Mouse (Mus musculus): ENCODE measurements at regions not wholly inside any gene's neighbourhood (a gene's known extent, or its start where the extent isn't known, plus 50 kb on each side); places are given as distances from the start of the nearest gene placed in this dataset.

DNA sequence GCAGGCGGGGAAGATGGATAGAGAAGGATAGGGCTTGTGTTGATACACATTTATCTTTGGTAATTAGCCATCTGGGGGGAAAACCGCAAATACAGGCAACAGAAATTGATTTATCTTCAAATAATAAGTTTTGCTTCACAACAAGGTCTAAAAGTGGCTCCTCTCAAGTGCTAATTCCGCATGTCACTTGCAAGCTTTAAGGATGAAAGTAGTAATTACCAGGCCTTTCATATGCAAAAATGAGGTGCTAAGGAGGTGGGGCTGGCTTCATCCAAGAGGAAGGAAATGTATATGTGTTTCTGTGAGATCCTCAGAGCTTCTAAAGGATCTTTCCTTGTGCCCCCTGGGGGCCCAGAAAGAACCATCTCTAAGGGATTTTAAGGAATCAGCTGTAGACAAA is 423.9 kb upstream of the Castor2 start:
- no peak for DNase-seq

DNA sequence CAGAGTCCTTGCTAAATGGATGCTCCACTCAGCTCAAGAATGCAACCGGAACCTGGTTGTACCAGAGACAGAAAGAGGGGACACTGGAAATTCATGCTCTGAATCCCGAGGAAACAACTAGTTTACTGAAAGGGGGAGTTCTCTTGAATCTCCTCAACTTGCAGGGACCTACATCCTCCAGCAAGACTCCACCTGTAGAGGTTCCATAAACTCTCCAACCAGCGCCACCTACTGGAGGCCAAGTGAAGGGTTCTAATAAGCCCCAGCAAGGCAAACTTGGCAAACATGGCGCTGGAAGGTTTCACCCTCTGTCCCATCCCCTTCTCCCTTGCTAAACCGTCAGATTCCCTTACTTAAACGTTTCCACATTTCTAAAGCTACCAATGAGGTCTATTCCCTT is 433.0 kb upstream of the Castor2 start:
- no peak for DNase-seq

DNA sequence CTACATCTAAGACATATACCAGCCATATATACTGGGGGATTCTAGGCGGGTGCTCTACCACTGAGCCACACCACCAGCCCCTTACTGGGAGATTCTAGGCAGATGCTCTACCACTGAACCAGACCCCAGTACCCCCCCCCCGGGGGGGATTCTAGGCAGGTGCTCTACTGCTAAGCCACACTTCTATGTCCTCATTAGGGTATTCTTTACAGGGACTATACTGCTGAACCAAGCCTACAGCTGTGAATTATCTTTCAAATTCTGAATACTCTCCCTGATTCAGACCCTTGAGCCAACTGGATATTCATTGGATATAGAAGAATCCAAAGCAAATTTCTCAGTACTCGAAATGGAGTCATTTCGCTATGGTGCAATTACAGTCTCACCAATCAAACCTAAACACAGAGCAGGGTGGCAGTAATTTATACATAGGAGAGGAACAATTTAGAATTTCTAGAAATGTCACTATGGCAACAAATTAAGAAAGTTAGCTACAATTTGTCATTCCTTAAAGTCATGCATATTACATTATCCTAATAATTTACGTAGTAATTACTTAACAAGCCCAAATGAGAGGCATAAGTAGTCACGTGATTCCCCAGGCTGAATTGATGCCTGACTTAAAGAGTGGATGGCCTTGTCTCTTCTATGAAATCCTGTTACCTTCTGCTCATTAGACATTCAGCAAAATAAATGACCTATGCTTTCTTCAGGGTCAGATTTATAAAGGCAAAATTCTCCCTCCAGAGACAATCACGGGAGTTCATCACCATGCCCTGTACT is 436.8 kb upstream of the Castor2 start:
- no peak for DNase-seq

DNA sequence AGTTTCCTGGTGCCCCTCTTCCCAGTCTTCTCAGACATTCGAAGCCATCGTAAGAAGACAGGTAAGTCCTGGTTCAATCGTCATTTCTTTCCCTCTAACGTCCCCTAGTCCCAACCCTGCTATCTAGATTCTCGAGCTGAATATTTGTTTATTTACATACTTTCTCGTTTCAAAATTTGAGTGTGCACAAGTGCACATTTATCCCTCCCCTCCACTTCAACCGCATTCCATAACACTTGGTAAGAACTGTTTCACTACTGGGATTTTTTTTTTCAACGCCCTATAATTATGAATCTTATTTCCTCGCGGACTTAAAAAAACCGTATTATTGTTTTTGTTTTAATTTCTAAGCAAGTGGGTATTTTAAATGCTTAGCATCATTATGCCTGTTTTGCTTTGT is 439.2 kb upstream of the Castor2 start:
- no peak for DNase-seq

DNA sequence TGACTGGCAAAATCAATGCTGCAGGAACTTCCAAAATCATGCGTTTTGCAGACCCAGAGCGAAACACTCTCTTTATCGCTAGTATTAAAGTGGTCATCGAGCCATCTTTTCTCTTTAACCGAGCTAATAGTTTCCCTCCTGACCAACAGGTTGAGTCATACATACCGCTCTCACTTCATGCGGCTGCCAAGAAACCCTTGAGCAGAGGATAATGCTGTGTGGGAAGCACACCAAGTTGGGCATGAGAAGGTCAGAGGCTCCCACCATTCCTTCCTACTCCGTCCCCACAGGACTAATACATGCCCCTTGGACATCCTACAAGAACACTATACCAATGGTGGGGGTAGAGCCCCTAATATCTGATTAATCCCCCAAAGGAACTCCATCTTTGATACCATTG is 442.7 kb upstream of the Castor2 start:
- DNase-seq: no peak

DNA sequence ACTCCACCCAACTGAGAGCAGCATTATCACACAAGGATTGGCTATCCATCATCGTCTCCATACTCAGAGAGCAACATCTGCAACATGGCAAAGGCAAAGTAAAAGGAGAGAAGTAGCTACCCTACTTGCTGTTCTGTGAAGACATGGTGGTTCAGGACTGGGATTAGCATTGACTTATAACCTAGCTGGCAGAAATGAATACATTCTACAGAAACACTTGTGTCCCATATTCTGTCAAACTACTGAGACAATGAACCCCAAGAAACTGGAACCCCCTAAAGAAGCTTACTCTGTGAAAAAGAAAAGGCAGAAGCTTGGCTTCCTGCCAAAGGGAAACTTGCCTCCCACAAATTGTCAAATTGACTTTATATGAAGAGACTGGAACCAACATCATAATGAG is 446.1 kb upstream of the Castor2 start:
- no peak for DNase-seq

DNA sequence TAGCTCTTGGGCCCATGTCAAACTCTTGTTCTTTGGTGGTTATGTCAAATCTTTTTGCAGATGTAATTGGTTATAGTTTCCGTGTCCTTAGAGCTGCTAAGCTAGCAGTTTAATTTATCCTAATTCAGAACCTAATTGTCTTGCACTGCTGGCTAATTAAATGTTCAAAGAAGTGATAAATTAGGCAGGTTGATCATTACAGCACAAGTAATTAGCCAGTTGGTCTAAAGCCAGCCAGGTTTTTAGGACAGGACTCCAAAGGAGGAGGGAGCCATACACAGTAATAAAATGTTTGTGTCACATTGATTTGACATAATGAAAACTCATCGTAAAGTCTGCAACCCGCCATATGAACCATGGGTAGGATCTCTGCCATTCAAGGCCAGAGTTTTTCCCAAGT is 449.3 kb upstream of the Castor2 start:
- no peak for DNase-seq

DNA sequence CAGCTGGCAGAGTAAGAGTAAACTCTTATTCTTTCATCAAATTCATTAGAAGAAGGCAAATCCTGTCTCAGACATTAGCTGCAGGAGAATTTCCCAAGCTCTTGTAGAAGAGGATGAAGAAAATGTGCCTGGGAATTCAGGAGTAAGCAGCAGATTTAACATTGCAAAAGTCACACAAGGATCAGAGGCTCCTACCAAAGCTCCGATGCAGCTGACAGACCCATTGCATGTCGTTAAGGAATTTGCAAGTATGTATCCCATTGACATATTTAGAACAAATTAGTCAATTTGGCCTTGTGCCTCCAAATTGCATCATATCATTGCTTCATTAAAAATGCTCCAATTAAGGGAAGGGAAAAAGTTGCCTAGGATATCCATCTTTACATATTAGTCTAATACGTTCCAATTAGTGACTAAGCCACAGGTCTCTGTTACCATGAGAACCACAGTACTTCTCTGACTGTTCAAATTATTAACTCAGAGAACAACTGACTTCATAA is 453.8 kb upstream of the Castor2 start:
- DNase-seq: no peak

DNA sequence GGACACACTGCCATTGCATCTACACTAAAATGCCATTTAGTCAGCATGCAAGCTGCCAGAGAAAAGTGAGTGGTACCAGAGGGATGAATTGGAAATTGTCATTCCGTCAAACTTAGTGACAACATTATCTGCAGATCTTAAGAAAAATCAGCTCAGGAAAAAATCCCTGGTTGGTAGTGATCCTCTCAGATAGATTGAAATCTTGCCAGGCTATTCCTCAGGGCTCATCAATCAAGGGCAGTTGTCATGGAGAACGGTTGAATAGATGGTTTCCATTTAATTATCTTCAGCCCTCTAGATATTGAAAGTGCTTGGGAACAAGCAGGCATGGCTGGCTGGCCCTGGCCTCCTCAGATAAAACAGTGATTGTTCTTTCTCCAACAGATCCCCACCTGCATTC is 456.2 kb upstream of the Castor2 start:
- no peak for DNase-seq

DNA sequence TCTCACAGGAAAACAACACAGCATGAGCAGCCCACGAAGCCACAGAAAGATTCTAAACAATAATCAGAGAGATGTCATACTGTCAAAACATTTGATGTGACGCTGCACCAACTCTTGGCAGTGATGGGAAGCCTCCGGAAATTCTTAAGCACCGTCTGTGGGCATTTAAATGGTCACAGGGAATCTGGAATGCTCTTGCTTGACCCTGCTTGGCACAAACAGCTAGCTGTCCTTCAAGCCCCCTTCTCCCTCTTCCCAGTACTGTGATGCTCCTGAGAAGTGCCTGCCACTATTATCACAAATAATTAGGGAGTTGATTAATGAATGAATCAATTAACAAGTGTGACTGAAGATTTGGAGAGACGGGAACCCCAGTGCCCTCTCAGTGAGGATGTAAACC is 465.0 kb upstream of the Castor2 start:
- DNase-seq: no peak

DNA sequence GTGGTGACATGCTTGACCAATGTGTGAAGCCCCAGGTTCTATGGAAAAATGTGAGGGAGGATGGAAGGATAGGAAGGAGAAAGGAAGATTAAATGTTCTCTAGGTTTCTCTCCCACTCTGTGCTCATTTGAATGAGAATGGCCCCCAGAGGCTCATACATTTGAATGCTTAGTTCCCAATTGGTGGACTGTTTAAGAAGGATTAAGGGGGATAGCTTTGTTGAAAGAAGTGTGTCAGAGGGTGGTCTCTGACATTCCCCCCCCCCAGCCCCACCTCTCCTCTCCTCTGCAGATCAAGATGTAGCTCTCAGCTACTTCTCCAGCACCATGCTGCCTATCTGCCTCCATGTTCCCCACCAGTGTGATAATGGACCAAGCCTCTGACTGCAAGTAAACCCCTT is 467.7 kb upstream of the Castor2 start:
- DNase-seq: no peak

DNA sequence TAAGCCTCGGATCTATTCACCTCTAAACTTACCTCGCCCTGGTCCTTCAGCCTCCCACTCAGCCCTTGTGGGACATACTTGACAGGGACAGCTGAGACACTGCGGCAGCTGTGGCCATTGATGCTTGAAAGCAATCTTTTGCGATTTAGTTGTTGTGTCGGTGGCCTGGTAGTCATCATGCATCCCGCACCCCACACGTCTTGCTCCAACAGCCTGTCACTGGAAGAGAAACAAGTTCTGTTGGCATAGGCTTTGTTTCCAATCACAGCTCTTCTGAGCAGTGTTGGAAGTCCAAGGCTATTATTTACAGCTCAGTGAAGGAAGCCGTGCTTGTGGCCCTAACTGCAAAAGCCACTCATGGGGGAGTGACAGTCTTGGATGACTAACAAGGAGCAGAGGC is 480.2 kb upstream of the Castor2 start:
- no peak for DNase-seq

DNA sequence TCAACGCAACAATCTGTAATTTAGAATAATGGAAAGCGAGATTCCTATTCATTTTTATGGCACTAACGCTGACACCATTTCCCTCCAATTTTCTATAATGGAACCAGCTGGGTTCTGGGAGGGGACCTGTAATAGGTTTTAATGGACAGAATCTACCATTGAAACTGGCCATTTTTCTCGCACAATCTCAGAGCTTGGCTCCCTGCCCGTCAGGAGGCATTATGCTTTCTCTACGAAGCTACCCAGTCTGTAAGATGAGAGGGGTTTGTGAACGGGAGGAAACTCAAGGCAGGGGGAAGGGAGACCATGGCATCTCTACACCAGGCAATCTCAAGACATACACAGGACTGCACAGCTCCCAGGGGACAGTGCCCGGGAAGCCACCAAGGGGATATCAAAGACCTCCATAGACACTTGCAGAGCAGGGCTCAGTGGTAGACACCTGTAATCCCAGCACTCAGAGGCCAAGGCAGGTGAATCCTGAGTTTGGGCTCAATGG is 498.2 kb upstream of the Castor2 start:
- DNase-seq: no peak

DNA sequence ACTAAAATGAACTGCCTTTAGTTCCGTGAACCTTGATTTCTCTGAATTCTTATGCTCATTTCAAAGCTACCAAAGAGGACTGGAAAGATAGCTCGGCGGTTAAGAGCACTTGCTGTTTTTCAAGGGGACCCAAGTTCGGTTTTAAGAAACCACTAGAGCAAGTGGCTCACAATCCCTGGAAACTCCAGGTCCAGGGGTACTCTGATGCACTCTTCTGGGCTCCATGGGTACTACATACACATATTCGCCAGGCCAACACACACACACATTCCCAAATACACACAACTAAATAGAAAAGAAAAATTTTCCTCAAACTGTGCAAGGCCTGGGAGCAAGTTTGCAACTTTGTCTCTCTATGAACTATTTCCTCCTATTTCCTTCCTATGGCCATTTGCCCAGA is 498.9 kb upstream of the Castor2 start:
- no peak for DNase-seq

DNA sequence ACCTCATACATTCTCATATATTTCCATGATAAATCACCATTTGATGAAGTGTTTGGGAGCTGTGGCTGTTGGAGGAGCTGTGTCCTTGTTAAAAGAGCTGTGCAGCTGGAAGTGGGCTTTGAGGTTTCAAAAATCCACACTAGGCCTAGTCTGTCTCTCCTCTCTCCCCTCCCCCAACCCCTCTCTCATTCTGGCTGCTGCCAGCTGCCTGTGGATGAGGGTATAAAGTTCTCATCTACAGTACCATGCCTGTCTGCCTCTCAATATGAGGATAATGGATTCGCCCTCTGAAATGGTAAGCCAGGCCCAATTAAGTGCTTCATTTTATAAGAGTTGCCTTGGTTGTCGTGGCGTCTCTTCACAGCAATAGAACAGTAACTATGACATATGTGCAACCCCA is 501.4 kb upstream of the Castor2 start:
- no peak for DNase-seq

DNA sequence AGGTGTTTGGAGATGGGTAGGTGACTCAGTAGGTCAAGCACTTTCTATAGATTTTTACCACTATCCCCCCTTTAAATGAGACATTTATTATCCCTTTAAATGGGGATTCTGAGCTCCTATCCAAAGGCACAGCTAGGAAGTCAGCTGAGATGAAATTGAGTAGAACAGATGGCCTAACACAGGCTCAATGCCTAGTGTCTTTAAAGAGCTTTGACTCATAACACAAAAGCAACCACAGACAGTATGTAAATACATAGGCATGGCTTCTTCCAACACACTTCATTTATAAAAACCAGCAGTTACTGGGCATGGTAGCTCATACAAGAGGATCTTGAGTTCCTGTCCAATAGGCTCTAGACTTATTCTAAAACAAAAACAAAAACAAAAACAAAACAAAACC is 513.0 kb upstream of the Castor2 start:
- DNase-seq: peak; percentile 25

DNA sequence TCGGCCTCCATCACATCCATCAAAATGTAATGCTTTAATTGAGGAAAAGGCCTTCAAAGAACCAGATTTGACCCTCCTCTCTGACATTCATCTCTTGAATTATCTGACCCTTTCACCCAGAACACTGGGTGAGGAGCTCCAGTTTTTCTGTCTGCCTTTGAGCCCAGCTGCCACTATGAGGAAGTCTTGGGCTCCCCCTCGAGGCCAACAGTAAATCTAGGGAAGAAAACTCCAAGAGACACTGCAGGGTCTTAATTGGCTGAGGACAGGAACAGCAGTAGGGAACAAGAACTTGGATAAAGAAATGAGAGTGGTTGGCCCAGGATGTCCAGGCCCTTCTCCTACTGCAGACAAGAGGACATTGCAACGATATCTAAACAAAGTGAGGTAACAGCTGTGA is 514.3 kb upstream of the Castor2 start:
- DNase-seq: peak; percentile 57

DNA sequence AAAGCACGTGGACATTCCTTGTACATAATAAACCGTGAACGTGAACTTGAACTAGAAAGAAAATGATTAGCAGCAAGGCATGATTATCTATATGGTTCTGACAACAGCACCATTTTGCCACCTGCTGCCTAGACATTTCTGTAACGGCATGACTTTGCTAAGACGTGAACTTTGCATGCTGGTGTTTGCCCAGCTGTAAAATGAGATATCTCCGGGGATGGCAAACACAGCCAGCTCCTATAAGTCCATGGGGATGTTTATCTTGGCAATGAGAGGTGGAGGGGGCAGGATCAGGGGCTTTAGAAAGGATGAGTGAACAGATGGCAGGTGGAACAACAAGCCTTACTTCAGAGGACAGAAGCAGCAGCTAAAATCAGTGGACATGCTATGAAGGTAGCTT is 522.9 kb upstream of the Castor2 start:
- DNase-seq: no peak

DNA sequence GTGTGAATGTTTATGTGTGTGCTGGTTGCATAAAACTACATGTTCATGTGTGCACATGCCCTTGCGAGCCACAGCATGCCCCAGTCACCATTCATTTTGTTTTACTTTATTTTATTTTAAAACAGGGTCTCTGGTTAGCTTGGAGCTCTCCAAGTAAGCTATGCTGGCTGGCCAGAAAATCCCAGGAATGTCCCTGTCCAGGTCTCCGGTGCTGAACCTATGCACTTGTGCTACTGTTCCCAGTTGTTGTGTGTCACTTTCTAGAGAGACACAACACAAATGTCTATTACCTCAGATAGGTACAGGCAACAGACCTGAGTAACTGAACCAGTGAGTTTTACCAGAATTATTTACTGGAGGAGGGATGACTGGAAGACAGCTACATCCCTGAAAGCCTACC is 530.4 kb upstream of the Castor2 start:
- DNase-seq: no peak

DNA sequence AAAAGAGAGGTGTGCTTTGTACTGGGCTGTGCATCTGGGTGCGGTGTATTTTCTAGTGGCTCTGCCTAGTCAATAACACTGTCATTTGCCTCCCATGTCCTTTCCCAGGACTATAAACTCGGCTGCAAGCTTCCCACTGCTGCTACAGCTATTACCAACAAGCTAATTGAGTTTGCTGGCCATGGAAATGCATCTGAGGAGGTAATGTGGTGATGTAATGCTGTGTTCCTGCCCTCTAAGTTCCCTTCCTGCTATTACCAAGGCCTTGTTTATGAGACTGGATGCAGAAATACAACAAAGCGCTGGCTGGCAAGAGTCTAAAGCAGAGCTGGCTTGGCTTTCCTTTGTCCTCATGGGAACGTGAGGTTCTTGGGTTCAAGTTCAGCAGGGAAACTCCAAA is 533.0 kb upstream of the Castor2 start:
- no peak for DNase-seq

DNA sequence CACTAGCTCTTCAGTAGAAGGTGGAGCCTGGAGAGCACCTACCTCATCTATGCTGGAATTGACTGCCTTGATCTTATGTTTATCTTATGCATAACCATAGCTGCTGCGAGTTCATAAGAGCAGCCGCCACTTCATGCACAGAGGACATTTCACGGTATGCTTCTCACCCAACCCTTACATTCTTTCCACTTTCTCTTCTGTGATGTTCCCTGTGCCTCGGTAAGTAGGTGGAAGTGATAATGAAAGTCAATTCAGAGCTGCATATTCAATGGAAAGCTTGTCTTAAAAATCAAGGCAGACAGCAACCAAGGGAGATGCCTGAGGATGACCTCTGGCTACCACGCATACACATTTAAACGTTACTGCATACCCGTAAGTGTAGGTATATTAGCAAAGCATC is 548.9 kb upstream of the Castor2 start:
- DNase-seq: no peak

DNA sequence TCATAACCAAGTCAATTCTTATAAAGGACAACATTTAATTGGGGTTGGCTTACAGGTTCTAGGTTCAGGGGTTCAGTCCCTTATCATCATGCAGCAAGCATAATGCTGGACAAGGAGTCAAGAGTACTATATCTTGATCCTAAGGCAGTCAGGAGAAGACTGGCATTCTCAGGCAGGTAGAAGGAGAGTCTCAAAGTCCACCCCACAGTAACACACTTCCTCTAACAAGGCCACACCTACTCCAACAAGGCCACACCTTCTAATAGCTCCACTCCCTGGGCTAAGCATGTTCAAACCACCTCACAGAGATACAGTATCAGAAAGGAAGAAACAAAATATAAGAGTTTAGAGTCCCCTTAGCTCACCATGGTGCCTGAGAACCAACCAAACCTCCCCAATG is 557.3 kb upstream of the Castor2 start:
- DNase-seq: no peak

DNA sequence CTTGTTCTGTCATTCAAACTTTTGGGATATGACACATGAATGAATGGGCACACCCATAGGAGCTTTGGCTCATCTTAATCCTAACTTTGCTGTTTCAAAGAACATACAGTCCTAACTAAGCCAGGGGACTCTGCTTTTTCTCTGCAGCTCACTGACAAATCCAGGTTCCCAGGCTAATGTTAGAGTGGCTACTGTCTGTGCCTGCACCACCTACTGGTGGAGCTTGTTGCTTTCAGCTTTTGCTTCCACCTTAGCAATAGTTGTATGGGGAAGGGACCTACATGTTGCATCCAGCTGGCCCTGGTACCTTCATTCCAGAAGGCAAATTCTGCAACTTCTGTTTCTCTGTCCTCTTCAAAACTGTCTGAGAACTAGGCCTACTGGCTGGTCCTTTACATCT is 566.8 kb upstream of the Castor2 start:
- DNase-seq: no peak

DNA sequence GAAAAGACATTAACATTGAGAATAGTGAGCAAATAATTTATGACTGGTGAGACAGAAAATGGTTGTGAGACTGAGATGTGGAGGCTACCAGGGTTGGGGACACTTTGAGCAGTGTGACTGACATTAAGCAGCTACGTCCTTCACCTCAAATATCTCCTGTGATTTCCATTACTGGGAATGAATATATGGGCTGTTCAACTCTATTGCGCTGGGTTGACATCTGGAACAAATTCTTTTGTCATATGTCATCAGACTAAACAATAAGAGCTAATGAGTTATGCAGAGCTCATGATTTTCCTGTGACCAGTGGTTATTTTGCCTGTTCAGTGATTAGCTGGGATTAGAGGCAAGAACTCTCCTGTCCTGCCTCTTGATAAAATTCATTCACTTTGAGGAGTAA is 593.9 kb upstream of the Castor2 start:
- no peak for DNase-seq

DNA sequence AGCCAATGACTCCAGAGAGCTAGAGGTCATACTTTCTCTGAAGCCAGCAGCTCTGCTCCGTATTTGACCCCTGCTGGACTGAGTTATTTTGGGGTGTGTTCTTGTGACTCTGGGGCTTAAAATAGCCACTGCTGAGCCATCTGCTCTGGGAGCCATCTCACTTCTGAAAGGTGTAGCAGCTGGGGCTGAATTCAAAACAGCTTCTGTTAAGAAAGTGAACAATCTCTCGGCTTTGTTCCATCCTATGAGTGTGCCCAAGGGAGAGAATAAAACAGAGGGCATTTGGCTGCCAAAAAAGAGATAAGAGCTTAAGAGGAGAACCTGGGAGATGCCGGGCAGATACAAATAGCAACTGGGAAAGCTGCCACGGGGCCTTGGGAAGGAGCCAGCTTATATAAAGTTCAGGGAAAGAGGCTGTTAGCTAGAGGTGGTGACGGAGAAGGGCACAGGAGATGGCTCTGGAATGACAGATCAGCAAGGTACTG is 611.7 kb upstream of the Castor2 start:
- DNase-seq: peak; percentile 77
